Mouse (Mus musculus): ENCODE results near the gene Grap2. TPM values are rescaled to one million over a fixed set of nuclear protein-coding genes. Genes with fewer than 3 reads are reported as not detected.

Gene Grap2
- 0.47 and 0.86 TPM in 2 replicates for polyA plus RNA-seq (2015; fragmentation: Nextera tagmentation; extraction: Ambion mirVana)

DNA sequence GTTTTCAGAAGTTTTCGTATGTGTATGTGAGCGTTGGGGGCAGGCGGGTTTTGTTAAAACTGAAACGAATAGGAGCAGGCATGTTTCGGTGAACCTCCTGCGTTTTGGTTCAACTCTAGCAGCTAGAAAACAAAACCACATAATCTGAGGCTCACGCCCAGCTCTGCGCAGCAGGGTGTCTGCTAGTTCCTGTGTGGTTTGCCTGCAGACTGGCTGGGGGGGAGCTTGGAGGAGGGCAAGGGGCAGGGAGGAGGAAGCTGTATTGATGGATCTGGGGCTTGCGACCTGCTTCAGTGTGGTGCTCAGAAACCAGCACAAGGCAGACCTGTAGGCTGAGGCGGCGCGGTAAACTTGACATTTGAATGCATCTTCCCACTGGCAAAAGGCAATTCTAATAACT lies at the start of gene Grap2:
TSS of gene Grap2 (plus strand) at position 304 of the 400 bp plus-strand sequence.
- Histone ChIP-seq H3K27me3 (replicated peaks; ENCODE audit: control insufficient read depth, insufficient read depth, low read length) (peaks cover 7% of the 10 kb centered on the region; the same call in 1 of the 2 replicates), H3K4me3 (ENCODE audit: low read length) (no peak within 1 kb of the TSS), H3K36me3 (ENCODE audit: control insufficient read depth, insufficient read depth, low read length) (no peaks in the 10 kb centered on the region), H3K9ac (ENCODE audit: low read depth, low read length) (no peak within 1 kb of the TSS), H3K4me2 (ENCODE audit: low read depth, low read length) (no peak within 1 kb of the TSS), H3K27ac (ENCODE audit: low read length) (no peak within 1 kb of the TSS), H3K9me3 (ENCODE audit: control insufficient read depth, low read length) (no peaks in the 10 kb centered on the region), H3K4me1 (ENCODE audit: control insufficient read depth, insufficient read depth, low read length) (no peaks in the 10 kb centered on the region)
- ATAC-seq, result no peak
- WGBS, result 58% methylated on average over 12 of the region's 12 CpGs

DNA sequence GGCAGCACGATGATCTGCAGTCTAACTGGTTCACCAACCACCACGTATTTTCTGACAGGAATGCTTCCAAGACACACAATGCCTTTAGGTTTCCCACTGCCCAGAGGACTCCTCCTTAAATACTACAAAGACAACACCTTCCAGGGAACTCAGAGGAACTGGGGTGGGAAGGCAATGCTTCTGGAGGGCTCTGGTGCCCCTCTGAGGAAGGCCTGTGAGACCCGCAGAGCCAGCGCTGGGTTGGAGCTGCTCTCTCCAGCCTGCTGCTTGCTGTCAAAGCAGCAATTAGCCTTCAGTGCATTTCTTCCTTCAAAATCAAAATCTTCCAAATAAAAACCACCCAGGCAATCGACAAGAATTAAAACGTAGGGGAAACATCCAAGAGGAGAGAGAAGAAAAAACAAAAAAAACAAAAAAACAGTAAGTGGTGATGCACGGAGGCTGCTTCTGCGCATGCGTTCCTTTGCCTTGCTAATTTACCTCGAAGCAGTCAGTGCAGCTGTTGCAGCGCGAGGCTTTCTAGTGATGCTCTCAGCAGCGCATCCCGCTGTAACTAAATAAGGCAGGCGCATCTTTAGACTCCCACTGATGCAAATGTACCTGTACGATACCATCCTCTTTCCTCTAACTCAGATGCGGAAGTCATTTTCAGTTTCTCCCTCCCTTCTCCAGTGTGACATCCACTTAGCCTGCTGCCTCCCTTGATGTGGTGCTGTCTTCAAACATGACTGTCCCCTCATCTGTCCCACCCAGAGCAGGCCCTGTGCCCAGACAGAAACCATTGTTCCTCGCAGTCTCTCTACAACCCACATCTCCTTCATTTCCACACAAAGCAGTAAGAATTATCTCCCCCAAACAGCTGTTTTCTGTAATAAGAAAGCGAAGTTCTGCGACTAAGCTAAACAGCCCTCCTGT lies 42.2 kb upstream of the Grap2 start:
- Histone ChIP-seq H3K4me1 (ENCODE audit: control insufficient read depth, insufficient read depth, low read length) (no peaks in the 10 kb centered on the region), H3K36me3 (ENCODE audit: control insufficient read depth, insufficient read depth, low read length) (no peaks in the 10 kb centered on the region), H3K9ac (ENCODE audit: low read depth, low read length) (no peak overlapping the region), H3K27ac (ENCODE audit: low read length) (no peak overlapping the region), H3K27me3 (replicated peaks; ENCODE audit: control insufficient read depth, insufficient read depth, low read length) (no peaks in the 10 kb centered on the region), H3K9me3 (ENCODE audit: control insufficient read depth, low read length) (no peaks in the 10 kb centered on the region), H3K4me3 (ENCODE audit: low read length) (no peak overlapping the region), H3K4me2 (ENCODE audit: low read depth, low read length) (no peak overlapping the region)
- WGBS, result 53% methylated on average over 20 of the region's 20 CpGs
- no peak for ATAC-seq

DNA sequence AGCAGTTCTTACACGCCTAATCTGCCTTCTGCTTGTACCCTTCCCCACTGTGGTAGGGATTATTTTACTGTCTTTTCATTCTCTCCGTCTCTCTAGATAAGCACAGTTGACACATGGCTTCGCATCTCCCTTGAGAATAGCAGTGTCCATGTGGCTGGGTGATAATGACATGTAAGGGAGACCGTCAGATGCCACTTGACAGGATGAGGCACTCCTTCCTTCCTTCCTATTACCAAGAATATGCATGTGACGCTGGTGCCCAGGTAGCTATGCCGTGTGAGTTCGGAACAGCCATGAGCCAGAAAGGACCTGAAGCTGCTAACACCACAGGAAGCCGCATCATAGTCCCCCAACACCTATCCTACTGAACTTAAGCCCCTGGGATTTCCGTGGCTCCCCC lies 41.4 kb upstream of the Grap2 start:
- 84% methylated on average over 9 of the region's 9 CpGs for WGBS

DNA sequence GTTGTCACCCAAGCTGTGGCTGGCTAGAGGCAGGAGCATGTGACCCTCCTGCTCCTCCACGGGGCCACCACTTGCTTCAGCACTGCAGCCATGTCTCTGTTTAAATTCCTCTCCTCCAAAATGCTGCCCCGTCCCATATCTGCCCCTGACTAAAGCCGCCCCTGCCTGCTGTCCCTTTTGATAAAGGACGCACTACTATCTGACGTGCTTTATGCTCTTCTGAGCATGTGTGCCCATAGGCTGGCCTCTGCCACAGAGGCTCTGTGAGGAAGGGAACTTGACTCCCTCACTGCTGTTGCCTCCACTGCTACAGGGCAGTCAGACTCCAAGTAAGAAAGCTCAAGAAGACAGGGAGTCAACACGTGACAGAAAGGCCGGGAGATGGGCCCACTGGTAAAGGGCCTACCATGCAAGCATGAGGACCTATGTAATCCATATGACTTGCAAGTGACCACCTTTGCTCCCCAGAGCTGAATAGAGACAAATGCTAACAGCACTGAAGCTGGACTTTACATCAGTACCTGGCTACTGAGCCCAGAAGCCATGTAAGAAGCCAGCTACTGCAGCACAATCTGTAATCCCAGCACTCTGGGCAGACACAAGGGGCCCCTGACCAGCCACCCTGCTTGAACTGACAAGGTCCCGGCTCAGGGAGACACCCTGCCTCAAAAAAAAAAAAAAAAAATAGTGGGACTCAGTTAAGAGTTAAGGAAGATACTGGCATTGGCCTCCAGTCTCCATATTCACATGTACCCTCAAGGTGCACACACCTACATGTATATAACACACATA lies 39.9 kb upstream of the Grap2 start:
- H3K9me3 ChIP-seq (ENCODE audit: control insufficient read depth, low read length), result no peaks in the 10 kb centered on the region
- 80% methylated on average over 8 of the region's 8 CpGs for WGBS
- H3K36me3 ChIP-seq (ENCODE audit: control insufficient read depth, insufficient read depth, low read length), result no peaks in the 10 kb centered on the region
- H3K27ac ChIP-seq (ENCODE audit: low read length), result no peak overlapping the region
- H3K27me3 ChIP-seq (replicated peaks; ENCODE audit: control insufficient read depth, insufficient read depth, low read length), result 0 out of 2 replicates have a peak, but pooled peaks cover 2% of the 10 kb centered on the region
- ATAC-seq, result no peak
- H3K4me2 ChIP-seq (ENCODE audit: low read depth, low read length), result no peak overlapping the region
- H3K4me1 ChIP-seq (ENCODE audit: control insufficient read depth, insufficient read depth, low read length), result no peaks in the 10 kb centered on the region
- H3K9ac ChIP-seq (ENCODE audit: low read depth, low read length), result no peak overlapping the region
- no peak overlapping the region for H3K4me3 ChIP-seq (ENCODE audit: low read length)

More for the DNA sequence above, 41.4 kb upstream of the Grap2 start:
- no peaks in the 10 kb centered on the region for H3K36me3 ChIP-seq (ENCODE audit: control insufficient read depth, insufficient read depth, low read length)
- H3K27ac ChIP-seq (ENCODE audit: low read length), result no peak overlapping the region
- no peaks in the 10 kb centered on the region for H3K9me3 ChIP-seq (ENCODE audit: control insufficient read depth, low read length)
- no peak overlapping the region for H3K4me2 ChIP-seq (ENCODE audit: low read depth, low read length)
- no peak overlapping the region for H3K4me3 ChIP-seq (ENCODE audit: low read length)
- no peaks in the 10 kb centered on the region for H3K27me3 ChIP-seq (replicated peaks; ENCODE audit: control insufficient read depth, insufficient read depth, low read length)
- H3K9ac ChIP-seq (ENCODE audit: low read depth, low read length), result no peak overlapping the region
- ATAC-seq, result no peak
- no peaks in the 10 kb centered on the region for H3K4me1 ChIP-seq (ENCODE audit: control insufficient read depth, insufficient read depth, low read length)

DNA sequence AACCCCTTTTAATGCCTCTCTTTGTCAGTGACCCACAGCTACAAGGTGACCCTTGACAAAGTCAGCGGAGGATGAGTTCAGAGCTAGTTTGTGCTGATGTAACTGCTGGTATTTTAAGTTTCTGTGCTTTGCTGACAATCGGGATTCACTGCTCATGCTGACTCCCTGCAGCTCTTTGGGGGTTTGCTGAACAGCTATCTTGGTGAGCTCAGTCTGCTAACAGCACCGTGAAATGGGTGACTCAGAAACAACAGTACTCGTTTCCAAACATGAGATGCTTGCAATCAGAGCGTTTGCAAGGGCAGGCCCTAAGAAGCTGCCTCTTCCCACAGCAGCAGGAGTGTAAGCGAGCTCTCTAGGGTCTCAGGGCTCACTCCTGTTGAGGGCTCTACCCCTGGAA lies 39.1 kb upstream of the Grap2 start:
- no peaks in the 10 kb centered on the region for H3K36me3 ChIP-seq (ENCODE audit: control insufficient read depth, insufficient read depth, low read length)
- H3K4me1 ChIP-seq (ENCODE audit: control insufficient read depth, insufficient read depth, low read length), result no peaks in the 10 kb centered on the region
- whole genome bisulfite sequencing, result 60% methylated on average over 6 of the region's 6 CpGs
- H3K4me3 ChIP-seq (ENCODE audit: low read length), result no peak overlapping the region
- no peak for ATAC-seq
- no peaks in the 10 kb centered on the region for H3K9me3 ChIP-seq (ENCODE audit: control insufficient read depth, low read length)
- H3K9ac ChIP-seq (ENCODE audit: low read depth, low read length), result no peak overlapping the region
- no peak overlapping the region for H3K4me2 ChIP-seq (ENCODE audit: low read depth, low read length)
- 0 out of 2 replicates have a peak, but pooled peaks cover 2% of the 10 kb centered on the region for H3K27me3 ChIP-seq (replicated peaks; ENCODE audit: control insufficient read depth, insufficient read depth, low read length)
- no peak overlapping the region for H3K27ac ChIP-seq (ENCODE audit: low read length)

DNA sequence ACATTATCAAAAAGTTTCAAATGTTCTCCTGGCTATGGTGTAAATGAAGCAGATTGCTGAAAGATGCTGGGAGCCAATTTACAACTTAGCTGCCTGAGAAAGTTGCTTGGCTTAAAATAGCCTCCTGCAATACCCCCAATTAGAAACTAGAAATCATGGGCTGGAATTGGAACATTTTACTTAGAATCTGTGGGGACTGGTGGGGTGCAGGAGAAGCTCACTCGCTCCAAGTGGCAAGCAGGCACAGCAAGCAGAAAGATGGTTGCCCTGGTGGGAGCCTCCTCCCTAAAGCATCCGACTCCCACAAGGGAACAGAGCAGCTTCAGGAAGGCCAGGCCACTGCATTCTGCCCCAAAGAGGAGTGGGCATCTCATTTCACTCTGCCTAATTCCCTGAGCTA lies 36.3 kb upstream of the Grap2 start:
- 69% methylated on average over 2 of the region's 2 CpGs for WGBS
- no peak for ATAC-seq
- Histone ChIP-seq H3K4me3 (ENCODE audit: low read length) (no peak overlapping the region), H3K9me3 (ENCODE audit: control insufficient read depth, low read length) (no peaks in the 10 kb centered on the region), H3K4me1 (ENCODE audit: control insufficient read depth, insufficient read depth, low read length) (no peaks in the 10 kb centered on the region), H3K9ac (ENCODE audit: low read depth, low read length) (no peak overlapping the region), H3K27me3 (replicated peaks; ENCODE audit: control insufficient read depth, insufficient read depth, low read length) (0 out of 2 replicates have a peak, but pooled peaks cover 2% of the 10 kb centered on the region), H3K36me3 (ENCODE audit: control insufficient read depth, insufficient read depth, low read length) (no peaks in the 10 kb centered on the region), H3K27ac (ENCODE audit: low read length) (no peak overlapping the region), H3K4me2 (ENCODE audit: low read depth, low read length) (no peak overlapping the region)

DNA sequence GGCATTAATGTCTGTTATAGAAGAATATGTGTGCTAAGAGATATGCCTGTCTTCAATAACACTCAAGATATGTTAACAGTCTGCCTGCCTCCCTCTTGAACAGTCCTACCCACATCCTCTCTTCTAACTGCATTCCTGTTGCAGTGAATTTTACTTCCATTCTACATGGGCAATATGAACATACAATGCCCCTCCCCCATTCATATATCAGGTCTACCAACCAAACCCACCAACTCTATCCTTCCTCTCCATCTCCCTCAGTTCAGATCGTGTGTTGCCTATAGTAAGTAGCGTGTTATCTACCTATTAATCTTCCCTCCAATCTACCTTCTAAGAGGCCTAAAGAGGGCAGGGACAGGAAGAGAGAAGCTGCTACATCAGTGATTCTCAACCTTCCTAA lies 34.3 kb upstream of the Grap2 start:
- 78% methylated on average over 2 of the region's 2 CpGs for WGBS
- Histone ChIP-seq H3K36me3 (ENCODE audit: control insufficient read depth, insufficient read depth, low read length) (no peaks in the 10 kb centered on the region), H3K9ac (ENCODE audit: low read depth, low read length) (no peak overlapping the region), H3K4me3 (ENCODE audit: low read length) (no peak overlapping the region), H3K4me1 (ENCODE audit: control insufficient read depth, insufficient read depth, low read length) (no peaks in the 10 kb centered on the region), H3K27ac (ENCODE audit: low read length) (no peak overlapping the region), H3K4me2 (ENCODE audit: low read depth, low read length) (no peak overlapping the region), H3K27me3 (replicated peaks; ENCODE audit: control insufficient read depth, insufficient read depth, low read length) (0 out of 2 replicates have a peak, but pooled peaks cover 2% of the 10 kb centered on the region), H3K9me3 (ENCODE audit: control insufficient read depth, low read length) (no peaks in the 10 kb centered on the region)
- no peak for ATAC-seq

DNA sequence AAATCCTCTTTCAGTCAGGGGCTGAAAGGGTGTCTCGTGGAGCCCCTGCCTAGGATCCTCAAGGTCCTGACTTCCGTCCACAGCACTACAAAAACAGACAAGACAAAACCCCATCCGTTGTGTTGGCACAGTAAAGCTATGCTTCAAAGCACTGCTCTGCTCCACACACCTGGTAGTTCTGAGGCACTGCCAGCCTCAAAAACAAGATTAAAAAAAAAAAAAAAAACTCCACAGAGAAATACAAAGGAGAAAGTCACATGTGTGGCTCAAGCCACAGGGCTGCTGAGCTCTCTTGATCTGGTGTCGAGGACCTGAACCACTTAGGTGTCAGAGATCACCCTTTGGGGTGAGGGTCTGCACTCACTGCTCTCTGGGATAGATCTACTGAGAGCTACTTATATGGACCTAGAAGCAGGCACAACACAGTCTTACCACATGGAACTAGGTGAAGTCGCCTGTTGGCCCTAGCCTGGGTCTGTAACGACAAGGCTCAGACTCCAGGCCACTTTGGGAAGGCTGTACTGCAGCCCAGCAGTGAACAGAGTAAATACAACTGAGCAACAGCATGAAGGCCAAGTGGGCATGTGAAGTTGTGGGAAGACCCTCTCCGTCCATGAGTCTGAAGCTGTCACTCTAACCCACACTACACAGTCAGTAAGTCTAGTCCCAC lies 33.6 kb upstream of the Grap2 start:
- Histone ChIP-seq H3K4me3 (ENCODE audit: low read length) (no peak overlapping the region), H3K36me3 (ENCODE audit: control insufficient read depth, insufficient read depth, low read length) (no peaks in the 10 kb centered on the region), H3K4me2 (ENCODE audit: low read depth, low read length) (no peak overlapping the region), H3K9me3 (ENCODE audit: control insufficient read depth, low read length) (no peaks in the 10 kb centered on the region), H3K27ac (ENCODE audit: low read length) (no peak overlapping the region), H3K4me1 (ENCODE audit: control insufficient read depth, insufficient read depth, low read length) (no peaks in the 10 kb centered on the region), H3K27me3 (replicated peaks; ENCODE audit: control insufficient read depth, insufficient read depth, low read length) (0 out of 2 replicates have a peak, but pooled peaks cover 2% of the 10 kb centered on the region), H3K9ac (ENCODE audit: low read depth, low read length) (no peak overlapping the region)
- ATAC-seq, result no peak
- 84% methylated on average over 7 of the region's 7 CpGs for WGBS

DNA sequence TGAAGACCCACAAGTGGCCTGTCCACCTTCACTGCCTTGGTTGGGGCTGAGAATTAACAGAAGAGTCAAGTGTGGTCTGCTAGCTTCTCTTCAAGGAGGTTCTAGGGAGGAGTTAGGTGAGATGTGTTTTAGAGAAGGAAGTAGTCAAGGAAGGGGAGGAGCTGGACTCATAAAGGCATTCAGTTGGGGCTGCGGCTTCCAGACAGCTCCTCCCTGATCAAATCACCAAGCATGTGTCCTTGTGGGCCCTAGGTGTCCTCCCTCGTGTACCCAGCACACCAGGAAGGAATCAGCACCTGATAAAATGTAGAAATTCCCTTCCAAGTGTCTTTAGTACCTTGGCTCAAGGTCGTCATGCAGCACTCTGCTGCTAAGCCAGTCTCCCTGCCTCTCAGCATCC lies 28.3 kb upstream of the Grap2 start:
- H3K9ac ChIP-seq (ENCODE audit: low read depth, low read length), result no peak overlapping the region
- no peak for ATAC-seq
- H3K4me3 ChIP-seq (ENCODE audit: low read length), result no peak overlapping the region
- H3K4me2 ChIP-seq (ENCODE audit: low read depth, low read length), result no peak overlapping the region
- no peaks in the 10 kb centered on the region for H3K9me3 ChIP-seq (ENCODE audit: control insufficient read depth, low read length)
- no peak overlapping the region for H3K27ac ChIP-seq (ENCODE audit: low read length)
- no peaks in the 10 kb centered on the region for H3K36me3 ChIP-seq (ENCODE audit: control insufficient read depth, insufficient read depth, low read length)
- H3K4me1 ChIP-seq (ENCODE audit: control insufficient read depth, insufficient read depth, low read length), result no peaks in the 10 kb centered on the region
- 48% methylated on average over 3 of the region's 3 CpGs for WGBS
- H3K27me3 ChIP-seq (replicated peaks; ENCODE audit: control insufficient read depth, insufficient read depth, low read length), result no peaks in the 10 kb centered on the region

Data from intestine, embryonic 16.5 days (tissue).